Mouse (Mus musculus) mouse trophoblast stem cell (cell line): Measurements from ENCODE around the gene Gpr3.

Experiments used
- in situ Hi-C, 2 experiments: fragments of 300-500 bp; cut with MseI, MboI; formaldehyde crosslinking; loops; 2 replicates in 1 of 2; 3 replicates in 1 of 2; pipeline ENCODE4 v1.15.1; 2025

Gpr3 gene

GRCm38 (mm10) chr4:133198337-133199180, 13.8 kb downstream of the Gpr3 start:
- in situ Hi-C loops, result no loop called here

- in situ Hi-C loops, result no loop called here
Observed at GRCm38 (mm10) chr4:133197801-133198286, 14.5 kb downstream of the Gpr3 start.

- in situ Hi-C loops, result no loop called here
Observed at GRCm38 (mm10) chr4:133197355-133197754, 15.0 kb downstream of the Gpr3 start.

DNA sequence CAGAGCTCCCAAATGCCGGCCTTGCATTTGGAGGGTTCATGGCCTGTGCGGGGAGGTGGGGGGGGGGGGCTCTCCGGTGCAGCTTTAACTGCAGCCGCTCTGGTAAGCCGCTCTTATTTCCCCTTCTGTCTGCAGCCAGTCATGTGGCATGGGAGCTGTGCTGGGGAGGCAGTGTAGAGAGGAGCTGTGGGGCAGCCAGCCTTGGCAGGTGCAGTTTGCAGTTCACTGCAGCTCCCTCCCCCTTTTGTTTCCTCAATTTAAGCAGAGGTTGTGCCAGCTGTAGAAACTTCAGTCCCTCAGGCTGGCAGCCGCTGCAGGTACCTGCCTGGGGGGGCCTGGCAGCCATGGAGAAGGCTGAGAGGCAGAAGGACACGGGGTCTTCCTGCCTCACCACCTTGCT, 15.5 kb downstream of the Gpr3 start:
- in situ Hi-C loops, result no loop called here

DNA sequence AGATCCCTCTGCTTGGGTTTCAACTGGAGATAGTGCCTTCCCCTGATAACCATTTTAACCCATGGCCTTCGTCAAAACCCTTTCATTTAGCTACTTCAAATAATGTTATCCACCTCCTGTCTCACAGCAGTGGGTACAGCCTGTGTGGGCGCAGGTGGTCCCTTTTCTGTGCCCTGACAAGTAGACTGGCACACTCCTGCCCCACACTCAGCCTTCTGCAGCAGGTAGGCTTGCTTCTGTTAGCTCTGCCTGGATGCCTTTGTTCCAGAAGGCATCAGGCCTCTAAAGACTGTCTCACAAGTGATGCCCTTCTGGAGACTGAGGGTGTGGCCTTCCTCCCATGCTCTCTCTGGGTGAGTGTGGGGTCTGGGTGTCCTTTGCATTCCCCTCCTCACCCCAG, 16.2 kb downstream of the Gpr3 start:
- in situ Hi-C loops, result no loop called here

DNA sequence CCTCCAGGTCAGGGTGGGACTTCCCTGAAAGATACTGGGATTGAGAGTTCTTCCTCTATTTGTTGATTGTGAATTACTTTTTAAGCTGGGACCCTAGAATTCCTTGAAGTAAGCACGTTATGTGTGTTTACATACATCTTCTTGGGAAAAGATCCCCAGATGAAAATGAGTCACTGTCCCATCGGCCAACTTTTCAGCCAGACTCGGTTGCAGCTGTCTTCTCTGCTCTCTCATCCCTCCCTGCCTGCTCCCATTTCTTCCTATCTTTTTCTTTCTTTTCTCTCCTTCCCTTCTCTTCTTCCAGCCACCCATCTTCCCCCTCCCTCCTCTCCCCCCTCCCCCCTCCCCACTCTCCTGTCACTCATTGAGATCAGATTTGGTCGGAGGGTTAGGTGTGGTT, 17.3 kb downstream of the Gpr3 start:
- in situ Hi-C loops, result no loop called here

DNA sequence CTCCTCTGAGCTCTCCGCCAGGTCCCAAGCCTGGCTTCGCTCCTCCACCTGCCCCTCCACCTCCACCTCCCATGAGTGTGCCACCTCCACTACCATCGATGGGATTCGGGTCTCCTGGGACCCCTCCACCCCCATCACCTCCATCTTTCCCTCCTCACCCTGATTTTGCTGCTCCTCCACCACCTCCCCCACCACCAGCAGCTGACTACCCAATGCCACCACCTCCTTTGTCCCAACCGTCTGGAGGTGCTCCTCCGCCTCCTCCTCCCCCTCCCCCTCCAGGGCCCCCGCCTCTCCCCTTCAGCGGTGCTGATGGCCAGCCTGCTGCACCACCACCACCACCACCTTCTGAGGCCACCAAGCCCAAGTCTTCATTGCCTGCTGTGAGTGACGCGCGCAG, 17.9 kb downstream of the Gpr3 start:
- in situ Hi-C loops, result no loop called here

- in situ Hi-C loops, result no loop called here
Observed at GRCm38 (mm10) chr4:133189396-133189795, 22.9 kb downstream of the Gpr3 start.

DNA sequence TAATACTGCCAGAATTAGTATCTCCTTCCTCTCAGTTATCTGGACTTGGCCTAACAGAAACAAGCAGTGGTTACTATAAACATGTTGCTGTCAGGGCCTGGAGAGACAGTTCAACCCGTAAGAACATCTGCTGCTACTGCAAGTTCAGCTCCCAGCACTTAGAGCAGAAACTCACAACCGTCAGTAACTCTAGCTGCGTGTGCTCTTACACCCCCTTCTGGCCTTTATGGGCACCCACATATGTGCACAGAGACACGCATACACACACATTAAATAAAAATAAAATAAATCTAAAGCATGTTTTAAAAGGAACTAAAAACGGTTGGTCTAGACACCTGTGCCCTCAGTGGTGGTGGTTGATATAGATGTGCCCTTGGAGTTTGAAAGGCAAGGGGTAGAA, 25.5 kb downstream of the Gpr3 start:
- in situ Hi-C loops, result no loop called here

DNA sequence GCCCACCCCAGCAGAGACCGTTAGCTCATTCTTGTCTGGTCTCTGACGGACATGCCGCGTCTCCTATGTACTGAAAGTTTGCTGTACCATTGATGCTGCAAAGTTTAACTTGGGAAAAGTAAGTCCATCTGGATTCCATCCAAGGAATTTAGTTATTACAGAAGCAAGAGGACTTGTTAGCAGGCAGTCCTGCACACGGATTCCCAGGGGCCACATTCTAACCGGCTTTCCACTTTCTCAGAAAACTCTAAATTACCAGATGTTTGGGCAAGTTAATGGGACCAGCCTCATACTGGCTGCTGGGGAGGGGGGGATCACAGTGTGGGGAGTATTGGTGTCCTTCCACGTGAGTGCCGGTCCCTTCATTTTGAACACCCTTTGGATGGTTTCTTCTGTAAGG, 26.4 kb downstream of the Gpr3 start:
- in situ Hi-C loops, result no loop called here

DNA sequence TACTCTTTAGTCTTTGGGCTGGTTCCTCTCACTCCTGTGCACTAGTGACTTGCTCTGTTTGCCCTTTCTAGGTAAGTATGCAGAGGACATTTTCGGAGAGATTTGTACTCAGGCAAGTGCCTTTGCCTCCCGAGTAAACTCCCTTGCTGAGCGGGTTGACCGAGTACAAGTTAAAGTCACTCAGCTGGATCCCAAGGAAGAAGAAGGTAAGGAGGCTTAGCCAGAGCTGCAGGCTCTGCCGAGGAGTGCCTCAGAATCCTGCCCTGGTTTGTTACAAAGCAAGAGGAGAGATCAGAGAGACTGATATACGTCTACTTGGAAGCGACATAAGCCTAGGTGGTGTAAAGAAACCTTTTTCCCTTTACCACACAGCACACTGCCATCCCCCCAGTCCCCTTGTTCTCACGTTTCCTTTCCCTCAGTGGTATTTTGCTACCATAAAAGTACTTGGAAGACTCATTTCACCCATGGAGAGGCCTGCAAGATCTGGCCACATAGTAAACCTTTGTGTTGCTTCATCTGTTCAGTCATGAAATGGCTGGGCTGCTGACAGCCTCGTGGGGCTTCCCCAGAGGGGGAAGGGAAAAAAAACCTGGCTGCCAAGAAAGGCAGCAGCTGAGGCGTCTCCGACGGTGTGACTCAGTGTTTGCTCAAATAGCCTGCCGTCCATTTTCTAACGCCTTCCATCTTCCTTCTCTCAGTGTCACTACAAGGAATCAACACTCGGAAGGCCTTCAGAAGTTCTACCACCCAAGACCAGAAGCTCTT, 27.3 kb downstream of the Gpr3 start:
- in situ Hi-C loops, result no loop called here

GRCm38 (mm10) chr4:133184031-133184897, 28.1 kb downstream of the Gpr3 start:
- in situ Hi-C loops, result no loop called here

DNA sequence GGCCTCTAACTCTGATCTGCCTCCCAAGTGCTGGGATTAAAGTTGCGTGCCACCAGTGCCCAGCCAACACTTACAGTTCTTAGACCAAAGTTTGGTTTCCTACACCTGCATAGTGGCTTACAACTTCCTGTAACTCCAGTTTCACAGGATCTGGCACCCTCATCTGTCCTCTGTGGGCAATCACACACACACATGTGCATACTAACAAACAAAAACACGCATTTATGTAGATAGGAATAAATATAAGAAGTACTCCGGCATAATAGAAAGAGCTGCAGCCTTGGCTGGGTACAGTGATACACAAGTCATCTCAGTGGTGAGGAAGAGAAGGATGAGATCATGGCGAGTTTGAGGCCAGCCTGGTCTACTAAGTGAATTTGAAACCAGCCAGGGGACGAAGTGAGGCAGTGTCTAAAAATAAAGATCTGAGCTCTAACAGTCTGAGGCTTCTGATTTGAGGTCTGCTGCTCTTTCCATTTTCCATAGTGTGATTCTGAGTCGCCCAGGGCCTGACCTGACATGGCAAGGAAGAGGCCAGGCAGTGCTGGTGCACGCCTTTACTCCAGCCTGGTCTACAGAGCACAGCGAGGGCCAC, 29.8 kb downstream of the Gpr3 start:
- in situ Hi-C loops, result no loop called here

DNA sequence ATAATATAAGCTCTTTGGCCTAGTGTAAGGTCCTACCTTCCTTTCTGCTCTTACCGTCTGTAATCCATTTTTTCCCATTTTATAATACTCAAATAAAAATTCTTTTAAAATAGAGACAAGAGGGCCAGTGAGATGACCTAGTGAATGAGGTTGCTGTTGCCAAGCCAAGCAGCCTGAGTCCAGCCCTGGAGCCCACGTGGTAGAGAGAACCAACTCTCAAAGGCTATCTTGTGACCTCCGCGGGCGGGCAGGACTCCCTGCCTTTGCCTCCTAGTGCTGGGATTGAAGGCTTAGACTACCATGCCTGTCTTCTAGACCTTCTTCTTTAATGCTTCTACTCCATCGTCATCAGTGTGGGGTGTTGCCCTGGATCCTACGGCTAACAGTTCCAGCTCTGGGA, 33.1 kb downstream of the Gpr3 start:
- in situ Hi-C loops, result no loop called here

- in situ Hi-C loops, result no loop called here
Observed at GRCm38 (mm10) chr4:133178305-133178704, 34.0 kb downstream of the Gpr3 start.

DNA sequence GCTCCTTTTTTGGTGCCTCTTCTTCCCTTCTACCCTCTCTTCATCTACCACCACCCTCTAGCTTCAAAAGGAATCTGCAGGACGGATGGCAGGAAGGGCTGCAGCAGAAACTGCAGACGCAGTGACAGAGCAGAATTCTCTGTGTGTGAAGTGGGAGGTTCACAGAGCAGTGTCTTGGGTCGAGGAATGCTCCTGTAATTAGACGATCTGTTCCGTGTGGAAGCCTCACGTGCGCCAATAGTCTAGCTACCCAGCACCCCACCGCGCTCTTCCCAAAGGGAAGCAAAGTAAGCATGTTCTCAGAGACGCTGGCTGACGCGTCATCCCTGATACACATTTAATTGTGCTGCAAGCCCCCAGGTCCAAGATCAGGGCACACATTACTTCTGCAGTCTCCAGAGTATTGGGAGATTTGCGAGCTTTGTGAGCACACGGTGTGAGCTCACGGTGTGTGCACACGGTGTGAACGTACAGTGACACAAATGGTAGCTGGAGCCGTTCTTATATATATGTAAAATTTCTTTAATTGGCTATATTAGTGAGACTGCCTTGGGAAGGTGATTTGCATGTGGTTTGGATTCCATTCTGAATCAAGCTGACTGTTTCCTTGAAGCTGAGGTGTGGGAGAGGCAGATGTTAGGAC, 35.5 kb downstream of the Gpr3 start:
- in situ Hi-C loops, result no loop called here

DNA sequence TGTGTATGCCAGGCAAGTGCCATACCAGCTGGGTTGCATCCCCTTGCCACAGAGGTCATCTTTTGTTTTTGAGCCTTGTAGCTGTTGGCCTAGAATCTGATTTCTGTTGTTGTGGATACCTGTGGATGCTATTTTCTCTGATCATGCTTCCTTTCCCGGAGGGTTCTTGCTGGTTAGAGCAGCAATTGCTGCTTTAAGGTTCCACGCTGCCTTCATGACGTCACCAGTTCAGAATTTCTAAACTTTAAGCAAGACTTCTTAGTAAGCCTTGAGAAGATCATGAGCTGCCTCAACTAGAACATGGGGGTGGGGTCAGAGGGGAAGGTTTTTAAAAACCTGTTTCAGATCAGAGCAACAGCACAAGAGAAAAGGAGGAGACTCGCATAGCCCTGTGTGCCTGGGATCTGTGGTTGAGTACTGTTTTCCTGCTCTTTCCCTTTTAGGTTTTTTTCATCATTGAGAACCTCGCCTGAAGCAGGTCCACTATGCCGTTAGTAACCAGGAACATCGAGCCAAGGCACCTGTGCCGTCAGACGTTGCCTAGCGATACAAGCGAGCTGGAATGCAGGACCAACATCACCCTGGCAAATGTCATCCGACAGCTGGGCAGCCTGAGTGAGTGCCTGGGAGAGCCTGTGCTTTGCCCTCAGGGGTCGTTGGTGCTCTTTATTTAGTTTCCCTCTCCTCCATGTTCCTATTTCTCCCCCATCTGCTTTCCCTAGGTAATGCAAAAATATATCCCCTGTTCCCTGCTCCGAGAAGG, 36.2 kb downstream of the Gpr3 start:
- in situ Hi-C loops, result no loop called here

- in situ Hi-C loops, result no loop called here
Observed at GRCm38 (mm10) chr4:133175274-133175673, 37.1 kb downstream of the Gpr3 start.

- in situ Hi-C loops, result no loop called here
Observed at GRCm38 (mm10) chr4:133174361-133174760, 38.0 kb downstream of the Gpr3 start.

DNA sequence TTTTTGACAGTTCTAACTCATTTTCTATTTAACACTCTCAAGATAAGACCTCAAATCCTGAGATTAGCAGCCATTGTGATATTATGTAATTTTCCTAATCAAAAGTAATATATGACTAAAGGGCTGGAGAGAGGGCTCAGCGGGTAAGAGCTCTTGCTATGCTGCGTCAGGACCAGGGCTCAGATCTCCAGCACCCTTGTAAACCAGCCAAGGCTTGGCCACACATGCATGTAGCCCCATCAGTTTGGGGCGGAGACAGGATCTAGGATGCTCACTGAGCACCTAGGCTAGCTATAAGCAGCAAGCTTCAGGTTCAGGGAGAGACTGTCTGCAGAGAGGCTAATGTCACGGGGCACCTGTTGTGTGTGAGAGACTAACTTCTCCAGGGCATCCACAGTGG, 39.9 kb downstream of the Gpr3 start:
- in situ Hi-C loops, result no loop called here
